Mouse (Mus musculus): ENCODE measurements around the gene Cldn17.
A peak's percentile ranks its signal among the peaks of the same experiment; 100 is the strongest.

Cldn17 gene

GRCm38 (mm10) chr16:88506878-88507277 lies at the start of gene Cldn17:
Gene Cldn17, minus strand, starts transcription at chr16:88506978.
- no peak for DNase-seq

GRCm38 (mm10) chr16:88542488-88542887 lies 35.7 kb upstream of the Cldn17 start:
- DNase-seq, result peak in 1 of 2 experiments; percentile 7

GRCm38 (mm10) chr16:88539841-88540487 lies 33.2 kb upstream of the Cldn17 start:
- DNase-seq, result no peak

GRCm38 (mm10) chr16:88511348-88511747 lies 4.6 kb upstream of the Cldn17 start:
- DNase-seq, result no peak

- DNase-seq, result no peak
Measured at GRCm38 (mm10) chr16:88508150-88508549, 1.4 kb upstream of the Cldn17 start.

GRCm38 (mm10) chr16:88506338-88506737 lies 440 bp downstream of the Cldn17 start:
- DNase-seq, result no peak

- DNase-seq, result no peak
Measured at GRCm38 (mm10) chr16:88488096-88488495, 18.7 kb downstream of the Cldn17 start.

GRCm38 (mm10) chr16:88480011-88480774 lies 26.6 kb downstream of the Cldn17 start:
- DNase-seq, result no peak

- no peak for DNase-seq
Measured at GRCm38 (mm10) chr16:88463235-88463634, 43.5 kb downstream of the Cldn17 start.

Data from cerebellum, postnatal 36 days (tissue).